Mouse (Mus musculus): ENCODE results near the gene Map2. TPM values are rescaled to one million over a fixed set of nuclear protein-coding genes. Genes with fewer than 3 reads are reported as not detected.

The Map2 gene
- polyA plus RNA-seq, 1 experiment from 2014 or later: 298 TPM

DNA sequence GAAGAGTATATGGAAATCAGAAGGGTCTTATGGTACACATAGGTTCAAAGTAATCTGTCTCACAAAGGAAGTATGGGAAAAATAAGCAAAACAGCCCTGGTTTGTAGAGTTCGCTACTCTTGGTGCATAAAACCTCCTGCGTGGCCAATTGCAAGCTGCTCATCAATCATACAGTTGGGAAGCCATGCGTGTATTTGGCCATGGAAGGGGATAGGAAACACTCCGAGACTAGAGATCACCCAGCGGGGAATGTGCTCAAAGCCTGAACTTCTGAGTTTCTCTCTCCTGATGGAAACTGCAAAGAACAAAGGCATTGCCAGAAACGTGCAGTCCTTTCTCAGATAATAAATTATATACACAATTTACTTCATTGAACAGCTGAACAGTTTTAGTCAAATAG is 124.3 kb downstream of the Map2 start:
- no peaks in the 10 kb centered on the region for H3K27me3 ChIP-seq (replicated peaks; ENCODE audit: control insufficient read depth, insufficient read depth, low read length)
- H3K9ac ChIP-seq (ENCODE audit: low read length): no peak overlapping the region
- no peak overlapping the region for H3K4me3 ChIP-seq (ENCODE audit: low read depth, low read length)
- H3K4me2 ChIP-seq (ENCODE audit: low read length): no peak overlapping the region
- H3K4me1 ChIP-seq (ENCODE audit: control insufficient read depth, insufficient read depth, low read length): no peaks in the 10 kb centered on the region
- DNase-seq (ENCODE audit: low spot score) (no peak), ATAC-seq (no peak)
- WGBS: 93% methylated on average over 6 of the region's 6 CpGs
- H3K36me3 ChIP-seq (ENCODE audit: control insufficient read depth, insufficient read depth, low read length): no peaks in the 10 kb centered on the region
- H3K27ac ChIP-seq (ENCODE audit: low read depth, low read length): no peak overlapping the region
- H3K9me3 ChIP-seq (replicated peaks; ENCODE audit: control insufficient read depth, low read length): no peaks in the 10 kb centered on the region

DNA sequence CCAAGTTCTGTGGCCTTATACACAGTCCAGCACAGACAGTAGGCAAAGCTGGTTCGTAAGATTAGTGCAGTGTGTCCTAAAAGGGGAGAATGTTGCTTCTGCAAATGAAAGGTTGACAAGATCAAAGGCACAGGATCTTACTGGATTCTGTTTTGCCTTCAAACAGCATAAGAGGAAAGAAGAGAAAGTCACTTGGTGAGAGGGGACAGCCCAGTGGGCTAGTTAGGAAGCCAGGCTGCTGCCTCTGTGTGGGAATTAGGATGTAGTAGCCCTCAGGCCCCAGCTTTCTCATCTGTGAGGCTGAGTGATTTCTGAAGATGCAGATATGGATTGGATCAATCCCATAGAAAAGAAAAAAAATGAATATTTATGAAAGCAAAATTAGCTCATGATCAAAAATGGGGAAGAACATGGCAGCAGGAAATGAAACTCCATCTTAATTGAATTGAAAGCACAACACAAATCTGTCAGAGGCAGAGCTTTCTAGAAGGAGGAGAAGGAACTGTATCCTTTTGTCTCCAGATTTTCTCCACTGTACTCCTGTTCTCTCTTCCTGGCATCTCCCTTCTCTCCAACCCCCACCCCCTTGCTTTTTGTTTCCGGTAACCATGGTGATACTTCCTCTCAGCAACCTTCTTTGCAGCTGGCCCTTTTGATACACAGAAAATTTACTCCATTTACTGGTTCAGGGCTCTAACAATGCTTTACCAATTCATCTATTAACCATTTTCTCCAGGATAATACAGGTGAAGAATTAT is 145.5 kb downstream of the Map2 start:
- WGBS: 28% methylated on average over 2 of the region's 2 CpGs
- ATAC-seq: peak; percentile 72
- peak overlapping the region; percentile 99 for H3K27ac ChIP-seq (ENCODE audit: low read depth, low read length)
- DNase-seq (ENCODE audit: low spot score): peak; percentile 90
- peak overlapping the region; percentile 46 for H3K4me2 ChIP-seq (ENCODE audit: low read length)
- no peaks in the 10 kb centered on the region for H3K36me3 ChIP-seq (ENCODE audit: control insufficient read depth, insufficient read depth, low read length)
- no peaks in the 10 kb centered on the region for H3K27me3 ChIP-seq (replicated peaks; ENCODE audit: control insufficient read depth, insufficient read depth, low read length)
- H3K4me1 ChIP-seq (ENCODE audit: control insufficient read depth, insufficient read depth, low read length): peaks cover 17% of the 10 kb centered on the region
- H3K4me3 ChIP-seq (ENCODE audit: low read depth, low read length): no peak overlapping the region
- H3K9ac ChIP-seq (ENCODE audit: low read length): peak overlapping the region; percentile 51
- no peaks in the 10 kb centered on the region for H3K9me3 ChIP-seq (replicated peaks; ENCODE audit: control insufficient read depth, low read length)

DNA sequence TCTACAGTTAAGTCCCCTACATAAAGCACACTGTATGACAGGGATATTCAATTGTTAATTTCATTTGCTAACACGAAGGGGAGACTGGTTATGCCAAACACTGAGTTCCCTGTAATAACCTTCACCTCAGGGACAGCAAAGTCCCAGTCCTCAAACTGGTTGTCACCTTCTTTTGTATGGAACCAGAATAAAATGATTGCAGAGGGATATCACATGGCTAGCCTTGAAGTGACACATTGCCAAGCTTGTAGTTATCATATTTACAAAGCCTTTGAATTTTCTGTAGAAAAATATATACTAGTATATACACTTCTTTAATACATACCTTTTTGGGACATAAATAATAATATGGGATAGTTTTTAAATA is 146.0 kb downstream of the Map2 start:
- Histone ChIP-seq H3K4me2 (ENCODE audit: low read length) (peak overlapping the region; percentile 46), H3K4me1 (ENCODE audit: control insufficient read depth, insufficient read depth, low read length) (peaks cover 18% of the 10 kb centered on the region), H3K27me3 (replicated peaks; ENCODE audit: control insufficient read depth, insufficient read depth, low read length) (no peaks in the 10 kb centered on the region), H3K9me3 (replicated peaks; ENCODE audit: control insufficient read depth, low read length) (no peaks in the 10 kb centered on the region), H3K9ac (ENCODE audit: low read length) (peak overlapping the region; percentile 51), H3K36me3 (ENCODE audit: control insufficient read depth, insufficient read depth, low read length) (no peaks in the 10 kb centered on the region), H3K4me3 (ENCODE audit: low read depth, low read length) (no peak overlapping the region), H3K27ac (ENCODE audit: low read depth, low read length) (peak overlapping the region; percentile 99)
- DNase-seq (ENCODE audit: low spot score) (no peak), ATAC-seq (peak; percentile 8)
- 5% methylated on average over 1 of the region's 1 CpGs for WGBS

DNA sequence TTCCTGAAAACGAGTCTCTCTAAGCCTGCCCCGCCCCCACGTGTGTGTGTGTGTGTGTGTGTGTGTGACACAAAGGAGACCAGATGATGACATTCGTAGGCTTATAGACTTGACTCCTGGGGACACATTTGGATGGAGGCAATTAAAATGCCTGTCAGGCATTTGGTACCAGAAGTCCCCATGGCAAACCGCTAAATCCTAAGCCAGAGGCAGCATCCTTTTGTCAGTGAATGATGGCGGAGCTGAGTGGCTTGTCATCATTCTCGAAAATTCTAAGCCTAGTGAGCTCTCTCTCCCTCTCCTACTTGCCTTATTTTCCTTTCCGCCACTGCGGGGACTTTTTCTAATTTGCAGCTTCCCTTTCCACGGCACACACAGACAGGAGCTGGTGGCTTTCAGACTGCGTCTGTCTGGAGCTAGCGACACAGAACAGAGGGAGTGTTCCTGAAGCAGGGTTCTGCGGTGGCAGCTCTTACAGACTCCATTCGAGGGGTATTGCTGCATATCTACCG is 146.6 kb downstream of the Map2 start:
- H3K27ac ChIP-seq (ENCODE audit: low read depth, low read length): peak overlapping the region; percentile 99
- peak overlapping the region; percentile 46 for H3K4me2 ChIP-seq (ENCODE audit: low read length)
- peak; percentile 79 for ATAC-seq
- DNase-seq (ENCODE audit: low spot score): peak; percentile 86
- H3K9ac ChIP-seq (ENCODE audit: low read length): peak overlapping the region; percentile 72
- H3K4me1 ChIP-seq (ENCODE audit: control insufficient read depth, insufficient read depth, low read length): peaks cover 21% of the 10 kb centered on the region
- H3K27me3 ChIP-seq (replicated peaks; ENCODE audit: control insufficient read depth, insufficient read depth, low read length): no peaks in the 10 kb centered on the region
- H3K9me3 ChIP-seq (replicated peaks; ENCODE audit: control insufficient read depth, low read length): no peaks in the 10 kb centered on the region
- H3K36me3 ChIP-seq (ENCODE audit: control insufficient read depth, insufficient read depth, low read length): no peaks in the 10 kb centered on the region
- peak overlapping the region; percentile 35 for H3K4me3 ChIP-seq (ENCODE audit: low read depth, low read length)
- 7% methylated on average over 15 of the region's 15 CpGs for WGBS

DNA sequence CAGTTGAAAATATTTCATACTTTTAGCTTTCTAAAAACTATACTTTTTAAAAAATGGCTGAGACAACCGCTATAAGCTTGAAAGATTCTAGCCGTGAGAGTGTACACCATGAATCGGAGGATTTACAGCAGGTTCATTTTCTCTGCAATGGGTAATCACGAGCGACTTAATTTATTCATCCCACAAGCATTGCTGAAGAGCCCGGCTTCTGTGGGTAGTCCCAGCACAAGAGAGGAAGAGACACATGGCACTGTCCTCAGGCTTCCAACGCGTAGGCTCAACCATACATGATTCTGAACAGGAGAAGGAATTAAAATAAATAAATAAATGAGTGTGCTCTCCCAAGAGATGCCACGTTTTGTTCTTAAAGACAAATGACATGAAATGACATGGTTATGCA is 148.4 kb downstream of the Map2 start:
- Histone ChIP-seq H3K36me3 (ENCODE audit: control insufficient read depth, insufficient read depth, low read length) (peaks cover under 1% of the 10 kb centered on the region; the same call in 1 of the 2 replicates), H3K27ac (ENCODE audit: low read depth, low read length) (peak overlapping the region; percentile 77; the same call in 1 of the 2 replicates), H3K27me3 (replicated peaks; ENCODE audit: control insufficient read depth, insufficient read depth, low read length) (no peaks in the 10 kb centered on the region), H3K4me3 (ENCODE audit: low read depth, low read length) (peak overlapping the region; percentile 35), H3K4me1 (ENCODE audit: control insufficient read depth, insufficient read depth, low read length) (peaks cover 27% of the 10 kb centered on the region), H3K9ac (ENCODE audit: low read length) (peak overlapping the region; percentile 40), H3K9me3 (replicated peaks; ENCODE audit: control insufficient read depth, low read length) (no peaks in the 10 kb centered on the region), H3K4me2 (ENCODE audit: low read length) (peak overlapping the region; percentile 46)
- WGBS: 60% methylated on average over 9 of the region's 9 CpGs
- DNase-seq (ENCODE audit: low spot score): peak; percentile 75
- ATAC-seq: peak; percentile 46; the same call in 1 of the 2 replicates

DNA sequence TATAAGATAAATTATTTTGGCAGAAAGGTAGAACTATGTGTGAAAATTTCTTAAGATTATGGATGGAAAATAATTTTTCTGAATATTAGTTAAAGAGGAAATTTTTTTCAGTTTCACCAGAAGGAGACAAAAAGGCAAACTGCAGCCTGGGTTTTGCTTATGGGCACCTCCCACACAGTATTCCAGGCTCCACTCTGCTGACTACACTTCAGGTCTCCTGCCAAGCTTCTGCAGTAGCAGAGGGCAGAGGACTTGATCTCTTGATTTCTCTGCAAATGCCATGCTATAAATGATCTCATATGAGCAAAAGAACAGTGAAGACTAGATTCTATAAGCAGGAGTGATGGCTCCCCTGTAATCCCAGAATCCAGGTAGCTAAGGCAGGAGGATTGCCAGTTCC is 149.9 kb downstream of the Map2 start:
- no peak for DNase-seq (ENCODE audit: low spot score)
- Histone ChIP-seq H3K4me3 (ENCODE audit: low read depth, low read length) (peak overlapping the region; percentile 35), H3K27me3 (replicated peaks; ENCODE audit: control insufficient read depth, insufficient read depth, low read length) (no peaks in the 10 kb centered on the region), H3K9ac (ENCODE audit: low read length) (peak overlapping the region; percentile 13), H3K27ac (ENCODE audit: low read depth, low read length) (no peak overlapping the region), H3K9me3 (replicated peaks; ENCODE audit: control insufficient read depth, low read length) (no peaks in the 10 kb centered on the region), H3K4me1 (ENCODE audit: control insufficient read depth, insufficient read depth, low read length) (peaks cover 26% of the 10 kb centered on the region), H3K36me3 (ENCODE audit: control insufficient read depth, insufficient read depth, low read length) (peaks cover 7% of the 10 kb centered on the region), H3K4me2 (ENCODE audit: low read length) (peak overlapping the region; percentile 46)
- no peak for ATAC-seq

DNA sequence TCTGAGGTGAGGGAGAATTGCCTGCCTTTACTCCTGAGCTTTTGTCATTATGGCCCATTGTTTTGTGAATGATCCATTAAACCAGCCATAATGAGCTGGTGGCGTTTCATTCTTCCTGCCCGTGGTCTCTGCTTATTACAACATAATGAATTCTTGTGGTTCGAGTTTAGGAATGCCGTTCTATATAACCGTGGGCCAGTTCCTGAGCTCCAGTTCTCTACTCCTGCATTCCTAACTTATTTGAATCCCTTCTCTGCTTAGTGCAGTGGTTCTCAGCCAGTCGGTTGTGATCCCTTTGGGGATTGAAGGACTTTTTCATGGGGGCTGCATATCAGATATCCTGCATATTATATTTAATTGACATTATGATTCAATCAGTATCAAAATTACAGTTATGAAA is 153.9 kb downstream of the Map2 start:
- WGBS: 10% methylated on average over 6 of the region's 6 CpGs
- Histone ChIP-seq H3K4me2 (ENCODE audit: low read length) (no peak overlapping the region), H3K9me3 (replicated peaks; ENCODE audit: control insufficient read depth, low read length) (no peaks in the 10 kb centered on the region), H3K27ac (ENCODE audit: low read depth, low read length) (0 out of 2 replicates have a peak overlapping the region, but pooled peaks have one; percentile 2), H3K36me3 (ENCODE audit: control insufficient read depth, insufficient read depth, low read length) (peaks cover 9% of the 10 kb centered on the region), H3K27me3 (replicated peaks; ENCODE audit: control insufficient read depth, insufficient read depth, low read length) (no peaks in the 10 kb centered on the region), H3K4me3 (ENCODE audit: low read depth, low read length) (no peak overlapping the region), H3K9ac (ENCODE audit: low read length) (no peak overlapping the region), H3K4me1 (ENCODE audit: control insufficient read depth, insufficient read depth, low read length) (peaks cover 14% of the 10 kb centered on the region)
- no peak for ATAC-seq
- no peak for DNase-seq (ENCODE audit: low spot score)

DNA sequence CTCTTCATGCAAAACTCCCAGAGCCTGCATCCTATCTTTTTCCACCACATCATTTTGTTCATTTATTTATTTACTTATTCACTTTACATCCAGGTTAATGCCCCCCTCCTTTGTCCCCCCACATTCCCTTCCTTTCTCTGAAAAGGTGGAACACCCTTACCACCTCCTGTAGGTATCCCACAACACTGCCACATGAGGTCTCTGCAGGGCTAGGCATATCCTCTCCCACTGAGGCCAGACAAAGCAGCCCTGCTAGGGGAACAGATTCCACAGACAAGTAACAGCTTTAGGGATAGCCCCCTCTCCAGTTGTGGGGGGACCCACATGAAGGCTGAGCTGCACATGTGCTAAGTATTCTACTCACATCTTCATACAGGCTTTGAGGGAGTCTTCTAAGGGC is 154.5 kb downstream of the Map2 start:
- H3K4me2 ChIP-seq (ENCODE audit: low read length): no peak overlapping the region
- no peaks in the 10 kb centered on the region for H3K27me3 ChIP-seq (replicated peaks; ENCODE audit: control insufficient read depth, insufficient read depth, low read length)
- ATAC-seq: no peak
- H3K9ac ChIP-seq (ENCODE audit: low read length): no peak overlapping the region
- 0 out of 2 replicates have a peak overlapping the region, but pooled peaks have one; percentile 2 for H3K27ac ChIP-seq (ENCODE audit: low read depth, low read length)
- peaks cover 9% of the 10 kb centered on the region for H3K36me3 ChIP-seq (ENCODE audit: control insufficient read depth, insufficient read depth, low read length)
- H3K4me3 ChIP-seq (ENCODE audit: low read depth, low read length): no peak overlapping the region
- H3K9me3 ChIP-seq (replicated peaks; ENCODE audit: control insufficient read depth, low read length): no peaks in the 10 kb centered on the region
- H3K4me1 ChIP-seq (ENCODE audit: control insufficient read depth, insufficient read depth, low read length): peaks cover 14% of the 10 kb centered on the region
- no peak for DNase-seq (ENCODE audit: low spot score)

DNA sequence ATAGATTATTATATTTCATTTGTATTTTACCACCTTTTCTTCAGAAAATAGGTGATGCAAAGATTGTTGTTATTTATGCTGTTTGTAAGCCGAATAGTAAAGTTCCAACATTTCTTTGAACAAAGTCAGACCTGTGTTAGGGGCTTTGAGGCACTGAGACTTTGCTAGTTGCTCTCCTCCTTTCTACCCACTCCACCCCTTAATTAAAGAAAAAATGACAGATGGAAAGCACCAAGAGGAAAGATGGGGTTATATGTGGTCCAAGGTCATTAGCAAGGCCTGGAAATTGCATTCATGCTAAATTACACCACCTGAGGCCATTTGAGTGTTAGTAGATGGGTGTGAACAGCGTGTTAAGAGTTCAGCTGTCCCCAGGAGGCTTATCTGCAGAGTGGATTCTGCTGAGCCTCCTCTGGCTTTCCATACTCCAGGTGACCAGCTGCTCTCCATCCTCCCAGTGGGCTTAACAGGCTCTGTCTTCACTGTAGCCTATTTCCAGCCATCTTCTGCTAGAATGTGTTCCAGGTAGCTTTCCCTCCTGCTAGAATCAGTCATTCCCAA is 160.7 kb downstream of the Map2 start:
- 77% methylated on average over 2 of the region's 2 CpGs for WGBS
- Histone ChIP-seq H3K9ac (ENCODE audit: low read length) (no peak overlapping the region), H3K4me2 (ENCODE audit: low read length) (no peak overlapping the region), H3K36me3 (ENCODE audit: control insufficient read depth, insufficient read depth, low read length) (peaks cover 8% of the 10 kb centered on the region; the same call in 1 of the 2 replicates), H3K27me3 (replicated peaks; ENCODE audit: control insufficient read depth, insufficient read depth, low read length) (no peaks in the 10 kb centered on the region), H3K9me3 (replicated peaks; ENCODE audit: control insufficient read depth, low read length) (no peaks in the 10 kb centered on the region), H3K27ac (ENCODE audit: low read depth, low read length) (no peak overlapping the region), H3K4me1 (ENCODE audit: control insufficient read depth, insufficient read depth, low read length) (peaks cover 11% of the 10 kb centered on the region; the same call in 1 of the 2 replicates), H3K4me3 (ENCODE audit: low read depth, low read length) (no peak overlapping the region)
- DNase-seq (ENCODE audit: low spot score): peak; percentile 33
- peak; percentile 43; the same call in 1 of the 2 replicates for ATAC-seq

Data from forebrain, embryonic 14.5 days (tissue).